Mouse (Mus musculus) cerebellum, postnatal 4 days (tissue): Measurements from ENCODE around the gene Hipk1.

Source experiments
- DNase-seq, 2 experiments: peaks; one replicate each; pipeline ENCODE4 v3.0.0; 2022; ENCODE audit warnings: low spot score in 2 of 2, mixed read lengths in 1 of 2

Gene Hipk1

DNA sequence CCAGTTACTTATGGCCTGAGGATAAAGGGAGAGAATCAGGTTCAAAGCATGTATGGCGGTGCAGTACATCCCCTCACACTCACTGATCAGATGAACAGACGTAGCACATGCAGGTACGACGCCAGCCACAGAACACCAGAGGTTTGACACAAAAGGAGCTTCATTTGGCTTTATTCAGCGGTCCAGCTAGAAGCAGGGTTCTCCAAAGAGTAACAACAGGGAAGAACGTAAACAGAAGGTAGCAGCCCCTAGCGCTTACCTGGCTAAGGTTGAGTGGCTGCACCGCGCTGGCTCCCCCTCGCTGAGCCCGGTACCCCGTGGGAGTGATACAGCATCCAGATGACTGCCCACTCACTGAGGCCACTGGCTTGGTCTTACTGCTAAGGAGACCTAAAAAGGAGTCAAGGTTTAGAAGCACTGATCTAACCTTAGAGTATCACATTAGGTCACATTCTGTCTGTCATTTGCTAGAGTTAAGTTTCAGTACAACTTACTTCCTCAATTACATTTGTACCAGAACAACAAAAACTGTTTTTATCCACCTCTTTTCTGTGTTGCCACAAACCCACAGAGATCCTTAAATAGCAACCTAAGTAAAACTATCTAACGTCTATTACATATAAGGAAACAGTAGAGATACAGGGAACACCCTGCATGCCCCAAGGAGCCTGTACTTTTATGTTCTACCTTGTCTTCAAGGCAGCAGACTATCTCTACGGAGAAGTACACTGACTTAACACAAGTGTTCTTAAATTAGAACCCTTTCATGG is 46.2 kb downstream of the Hipk1 start:
- no peak for DNase-seq

DNA sequence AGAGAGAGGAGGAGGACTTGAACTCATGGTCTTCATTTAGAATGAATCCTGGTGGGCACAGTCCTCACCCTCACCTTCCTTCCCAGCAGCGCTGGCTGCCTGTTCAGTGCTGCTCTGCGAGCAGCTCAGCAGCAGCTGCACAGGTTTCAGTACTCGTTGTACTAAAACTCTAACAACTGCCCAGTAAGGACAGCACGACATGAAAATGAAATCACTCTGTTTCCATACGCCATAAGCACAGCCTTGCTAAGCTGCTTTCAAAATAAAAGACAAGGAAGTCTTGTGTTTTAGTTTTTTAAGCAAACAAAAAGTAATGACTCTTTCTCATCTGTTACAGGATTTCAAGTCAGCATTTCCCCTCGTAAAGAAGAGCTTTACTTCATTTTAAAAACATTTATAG is 48.2 kb downstream of the Hipk1 start:
- no peak for DNase-seq

DNA sequence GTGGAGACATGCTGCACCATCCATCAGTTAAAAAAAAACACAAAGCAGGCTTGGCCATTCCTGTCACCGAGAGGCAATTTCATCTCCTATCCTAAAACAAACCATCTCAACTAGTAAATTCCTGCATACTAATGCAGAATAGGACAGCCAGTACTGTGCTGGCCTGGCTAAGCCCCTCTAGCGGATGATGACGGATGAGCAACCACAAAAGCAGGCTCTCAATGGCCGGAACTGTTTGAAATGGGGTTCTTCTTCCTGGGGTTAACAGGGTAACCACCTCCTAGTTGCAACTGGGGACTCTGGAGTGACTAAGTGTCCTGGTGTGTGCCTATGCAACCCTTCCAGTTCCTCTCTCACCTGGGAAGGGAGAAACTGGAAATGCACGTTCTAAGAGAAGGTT is 51.0 kb downstream of the Hipk1 start:
- DNase-seq: no peak

GRCm38 (mm10) chr3:103739329-103739728 is 52.0 kb downstream of the Hipk1 start, which contains the start of gene Gm10964:
Gm10964 (plus strand) TSS chr3:103739366.
- no peak for DNase-seq

DNA sequence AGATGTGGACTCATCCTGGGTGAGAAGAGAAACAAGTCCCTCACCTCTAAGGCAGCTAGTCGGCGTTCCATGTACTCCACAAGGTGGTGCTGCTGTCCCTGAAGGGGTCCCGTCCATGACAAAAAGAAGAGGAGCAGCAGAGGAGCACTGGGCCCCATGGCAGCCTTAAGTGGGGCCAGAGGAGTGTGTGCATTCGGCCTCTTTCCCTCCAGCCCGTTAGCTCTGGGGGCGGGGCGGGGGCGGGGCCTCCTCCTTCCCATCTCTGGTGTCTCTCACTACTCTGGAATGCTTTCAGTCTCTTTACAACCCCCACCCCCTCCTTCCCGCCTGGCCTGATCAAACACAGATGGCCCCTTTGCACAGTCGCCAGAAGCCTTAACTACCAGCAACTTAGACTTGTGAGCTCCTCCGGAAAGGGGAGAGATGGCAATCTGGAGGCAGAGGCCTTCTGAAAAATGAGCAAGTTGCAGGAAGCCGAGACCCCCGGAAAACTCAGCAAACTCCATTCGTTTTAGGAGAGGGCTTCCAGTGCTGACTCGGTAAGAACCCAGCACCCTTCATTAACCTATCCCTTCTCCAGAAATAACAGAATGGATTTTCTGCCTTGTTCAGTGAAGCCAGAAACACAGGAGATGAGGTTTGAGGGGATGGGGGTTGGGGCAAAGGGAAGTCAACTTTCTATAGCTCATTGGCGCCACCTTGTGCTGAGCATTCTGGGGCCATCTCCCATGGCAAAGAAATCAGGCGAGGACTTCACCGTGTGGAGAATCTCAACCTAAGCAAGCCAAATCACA is 53.4 kb downstream of the Hipk1 start, which contains the start of gene Olfml3:
TSS of gene Olfml3 (minus strand) at position 224 of the 794 bp plus-strand sequence.
- peak; percentile 92 to 95 for DNase-seq

DNA sequence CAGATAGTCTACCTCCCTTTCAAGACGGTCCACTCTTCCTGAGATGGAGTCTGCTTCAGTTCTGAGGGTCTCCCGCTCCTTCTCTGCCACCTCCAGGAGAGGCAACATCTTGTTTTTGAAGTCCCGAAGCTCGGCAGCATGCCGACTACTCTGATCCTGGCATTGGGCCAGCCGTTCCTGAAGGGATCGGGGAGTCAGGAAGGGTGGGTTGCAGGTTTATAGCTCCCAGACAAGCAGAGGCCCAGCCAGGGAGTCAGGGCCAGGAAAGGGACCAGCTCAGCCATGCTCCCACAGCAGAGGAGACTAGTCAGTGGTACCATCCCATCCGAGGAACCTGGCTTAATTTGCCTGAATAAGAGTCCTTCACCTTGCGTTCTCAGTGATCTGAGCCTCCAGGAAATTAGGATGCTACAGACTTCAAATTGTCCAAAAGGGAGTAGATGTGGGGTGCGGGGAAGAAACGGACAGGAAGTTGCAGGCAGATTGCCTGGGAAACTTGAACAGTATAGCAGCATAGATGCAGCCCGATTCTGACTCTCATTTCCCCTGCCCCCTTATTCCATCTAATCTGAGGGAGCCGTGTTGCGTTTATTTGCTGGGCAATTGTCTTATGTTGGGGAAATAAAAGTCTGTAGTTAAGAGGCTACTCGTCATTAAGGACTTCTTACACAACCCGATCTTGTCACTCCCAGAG is 54.2 kb downstream of the Hipk1 start:
- DNase-seq: peak in 1 of 2 experiments; percentile 55

GRCm38 (mm10) chr3:103735776-103736600 is 55.4 kb downstream of the Hipk1 start:
- DNase-seq: no peak

DNA sequence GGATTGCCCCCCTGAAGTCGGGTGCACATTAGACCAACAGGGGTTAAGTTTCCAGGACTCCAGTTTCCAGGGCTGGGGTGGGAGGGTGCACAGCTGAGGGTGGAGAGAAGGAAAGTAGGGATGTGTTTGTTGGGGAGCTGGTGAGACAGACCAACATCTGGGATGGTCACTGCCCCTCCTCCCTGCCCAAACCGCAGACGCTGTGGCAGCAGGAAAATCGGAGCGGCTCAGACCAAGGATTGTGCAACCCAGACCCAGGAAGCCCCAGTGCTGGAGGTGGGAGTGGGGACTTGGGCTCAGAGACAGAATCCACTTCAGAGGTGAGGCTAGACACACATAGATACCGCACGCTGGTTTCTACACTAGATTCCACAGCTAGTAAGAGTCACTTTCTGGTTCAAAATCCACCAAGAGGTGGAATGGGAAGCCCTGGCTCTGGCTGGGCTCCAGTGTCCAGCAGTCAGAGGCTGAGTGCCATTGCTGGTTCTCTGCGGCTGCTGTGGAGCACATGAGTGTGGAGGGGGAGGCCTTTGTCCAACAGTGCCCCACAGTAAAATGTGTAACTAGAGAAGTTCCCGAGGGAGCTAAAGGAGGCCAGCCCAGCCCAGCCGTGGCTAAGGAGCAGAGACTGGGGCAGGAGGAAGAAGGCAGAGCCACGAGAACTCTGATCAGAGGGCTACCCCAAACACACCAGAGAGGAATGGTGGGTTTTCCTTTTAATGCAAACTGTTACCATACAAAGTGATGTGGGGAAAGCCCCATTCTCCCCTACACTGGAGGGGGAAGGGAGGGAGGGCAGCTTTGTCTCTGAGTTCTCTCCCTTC is 56.5 kb downstream of the Hipk1 start:
- no peak for DNase-seq

DNA sequence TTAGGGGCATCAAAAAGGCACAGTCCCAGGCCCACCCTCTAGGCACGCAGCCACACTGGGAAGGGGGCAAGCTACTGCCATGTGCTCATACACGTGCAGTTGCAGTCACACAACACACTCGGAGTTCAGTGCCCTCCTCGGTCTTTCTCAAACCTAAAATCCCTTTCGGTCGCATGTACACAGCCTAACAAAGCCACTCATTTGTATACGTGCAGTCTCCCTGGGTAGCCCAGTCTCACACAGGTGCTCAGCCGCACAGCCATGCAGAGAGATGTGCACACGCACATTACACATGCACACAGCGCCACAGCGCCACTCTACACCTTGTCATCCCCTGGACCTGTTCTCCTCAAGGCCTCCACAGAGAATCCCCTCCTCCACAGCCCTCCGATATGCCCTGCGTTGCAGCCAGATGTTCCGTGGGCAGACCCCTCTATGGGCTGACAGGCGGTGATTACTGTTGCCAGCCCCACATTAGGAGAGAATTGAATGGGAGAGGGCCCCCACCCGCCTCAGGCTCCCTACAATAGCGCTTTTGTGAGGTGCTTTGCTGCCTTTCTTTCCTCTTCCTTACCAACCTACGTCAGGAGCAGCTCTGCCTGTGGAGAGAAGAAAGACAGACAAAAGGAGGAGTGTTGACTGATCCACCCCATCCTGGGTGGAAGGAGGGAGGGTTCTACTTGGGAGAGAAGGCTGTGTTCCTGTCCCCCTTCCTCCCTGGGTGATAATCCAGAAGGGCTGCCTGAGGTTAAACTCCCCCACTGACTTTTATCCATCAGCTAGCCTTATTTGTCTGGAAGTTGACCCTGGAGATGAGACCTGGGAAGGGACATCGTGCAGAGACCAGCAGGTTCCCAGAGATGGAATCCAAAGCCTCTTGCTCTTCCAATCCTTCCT is 57.3 kb downstream of the Hipk1 start:
- no peak for DNase-seq

DNA sequence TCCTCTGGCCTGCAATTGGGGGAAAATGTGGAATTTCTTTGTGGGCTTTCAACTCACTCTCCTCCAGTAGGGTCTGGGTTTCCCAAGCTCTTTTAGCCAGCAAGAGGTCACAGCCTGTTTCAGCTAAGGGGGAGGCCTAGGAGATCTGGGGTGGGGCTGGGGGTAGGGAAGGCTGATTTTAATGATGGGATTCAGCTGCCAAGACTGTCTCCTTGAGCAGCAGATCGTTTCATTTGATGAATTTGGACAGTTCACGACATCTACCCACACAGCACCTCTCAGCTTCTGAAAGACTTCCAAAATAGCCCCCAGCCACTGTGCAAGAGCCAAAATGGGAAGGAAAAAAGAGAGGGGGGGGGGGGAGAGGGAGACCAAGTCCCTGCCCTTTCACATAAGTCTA is 58.2 kb downstream of the Hipk1 start:
- DNase-seq: no peak

DNA sequence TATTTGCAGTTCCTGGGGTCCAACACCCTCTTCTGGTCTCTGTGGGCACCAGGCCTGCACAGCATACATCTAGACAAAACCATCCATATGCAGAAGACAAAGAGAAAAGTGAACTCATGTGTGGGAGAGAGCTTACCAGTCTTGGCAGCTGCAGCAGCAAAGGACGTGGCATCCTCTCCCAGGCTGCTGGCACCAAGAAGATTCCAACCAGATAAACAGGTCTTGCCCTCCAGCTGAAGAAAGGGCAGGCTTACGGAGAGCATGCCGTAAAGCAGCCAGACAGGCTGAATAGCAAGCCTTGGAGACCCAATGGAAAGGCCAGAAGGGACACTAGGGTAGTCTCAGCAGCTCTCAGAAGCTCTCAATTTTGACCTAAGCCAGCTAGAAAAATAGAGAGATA is 59.2 kb downstream of the Hipk1 start:
- DNase-seq: no peak

- peak in 1 of 2 experiments; percentile 10 for DNase-seq
Observed at GRCm38 (mm10) chr3:103729850-103730249, 61.5 kb downstream of the Hipk1 start.

- no peak for DNase-seq
Observed at GRCm38 (mm10) chr3:103727813-103728326, 63.5 kb downstream of the Hipk1 start.

DNA sequence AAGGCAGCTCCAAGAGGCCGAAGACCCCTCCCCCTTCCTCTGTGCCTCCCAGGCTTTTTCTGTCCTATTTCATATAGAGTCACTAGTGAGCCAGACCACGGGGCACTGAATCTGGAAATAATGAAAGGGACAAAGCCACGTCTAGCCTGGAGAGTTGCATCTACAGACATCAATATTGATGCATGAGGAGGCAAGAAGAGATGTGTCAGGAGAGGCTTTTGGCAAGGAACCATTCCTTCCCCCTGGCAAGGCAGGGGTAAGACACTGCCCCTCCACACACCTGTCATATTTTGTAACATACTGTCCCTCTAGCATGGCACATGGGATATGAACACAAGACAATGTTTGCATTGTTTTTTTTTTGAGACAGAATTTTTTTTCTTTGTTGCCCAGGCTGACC is 64.7 kb downstream of the Hipk1 start:
- peak in 1 of 2 experiments; percentile 15 for DNase-seq

- peak in 1 of 2 experiments; percentile 18 for DNase-seq
Observed at GRCm38 (mm10) chr3:103724137-103724536, 67.2 kb downstream of the Hipk1 start.

DNA sequence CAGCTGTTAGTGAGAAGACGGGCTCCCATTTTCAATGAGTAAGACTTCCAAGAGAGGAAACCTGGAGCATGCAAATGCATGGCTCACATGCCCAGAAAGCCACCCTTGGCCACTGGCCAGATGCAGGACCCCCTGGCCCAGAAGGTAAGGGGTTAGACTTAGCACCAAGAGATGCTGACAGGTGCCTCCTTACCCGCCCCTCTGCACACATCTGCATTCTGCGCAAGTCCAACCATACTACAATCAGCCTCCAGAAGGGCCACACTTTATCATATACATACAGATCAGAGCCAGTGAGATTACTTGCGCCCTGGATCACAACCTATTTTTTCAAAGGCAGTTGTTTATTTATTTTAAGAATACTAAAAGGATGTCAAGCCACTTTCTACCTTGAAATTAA is 72.6 kb downstream of the Hipk1 start:
- no peak for DNase-seq

DNA sequence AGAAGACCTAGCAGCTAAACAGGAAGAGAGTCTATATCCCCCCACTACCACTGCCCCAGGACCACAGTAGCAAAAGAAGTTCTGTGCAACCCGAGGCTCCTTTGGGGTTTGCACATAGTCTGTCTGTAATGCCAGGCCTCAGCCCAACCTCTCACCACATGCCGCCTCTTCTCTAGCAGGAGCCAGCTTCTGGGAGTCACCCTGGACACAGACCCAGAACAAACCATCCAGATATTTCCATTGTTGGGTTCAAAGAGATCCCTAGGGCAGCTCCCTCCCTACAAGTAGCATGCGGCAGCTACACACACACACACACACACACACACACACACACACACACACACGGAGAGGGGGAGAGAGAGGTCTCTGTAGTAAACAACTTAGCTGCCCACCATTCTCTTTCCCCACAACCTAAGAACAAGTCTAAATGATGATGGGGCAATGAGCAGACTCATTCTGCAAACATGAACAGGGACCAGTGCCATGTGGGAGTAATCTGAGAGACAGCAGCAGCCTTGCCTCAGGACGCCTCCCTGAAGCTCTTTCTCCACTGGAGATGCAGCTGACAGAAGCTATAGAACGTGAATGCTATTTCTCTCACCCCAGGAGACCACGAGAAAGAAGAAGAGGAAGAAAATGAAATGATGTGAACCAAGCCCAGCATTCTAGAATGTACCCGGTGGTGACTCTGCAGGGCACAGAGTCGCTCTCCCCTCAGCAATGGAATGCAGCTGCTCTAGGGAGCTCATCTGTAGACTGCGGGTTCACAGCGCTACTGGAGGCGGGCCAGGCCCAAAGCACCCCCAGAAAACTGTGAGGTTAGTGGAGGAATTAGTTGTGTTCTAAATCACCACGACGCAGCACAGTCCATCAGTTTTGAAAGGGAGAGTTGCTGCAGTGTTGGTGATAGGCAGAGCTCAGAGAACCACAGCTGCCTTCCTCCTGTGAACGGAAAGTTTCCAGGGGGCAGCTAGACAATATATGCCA is 74.3 kb downstream of the Hipk1 start:
- peak in 1 of 2 experiments; percentile 16 for DNase-seq
